Mouse (Mus musculus) olfactory bulb, adult 2 months (tissue): ENCODE data around the gene Haus6. TPM values are rescaled to one million over a fixed set of nuclear protein-coding genes. Genes with fewer than 3 reads are reported as not detected.

Source experiments
- H3K27ac ChIP-seq: fragments of 200-500 bp; 2 replicates; pipeline ENCODE4 v1.5.1; 2012; ENCODE audit warnings: low read depth, low read length; ENCODE audit not compliant: insufficient read depth
- H3K4me1 ChIP-seq: fragments of 200-500 bp; 2 replicates; pipeline ENCODE4 v1.6.1; 2012; ENCODE audit warnings: low read length; ENCODE audit not compliant: control insufficient read depth, insufficient read depth
- H3K4me3 ChIP-seq: fragments of 200-500 bp; 2 replicates; pipeline ENCODE4 v1.5.1; 2012; ENCODE audit warnings: mild to moderate bottlenecking, low read depth, low read length, moderate library complexity; ENCODE audit not compliant: insufficient read depth
- CTCF ChIP-seq: fragments of 200-500 bp; IDR thresholded peaks from 2 replicates; pipeline ENCODE4 v1.5.1; 2012; ENCODE audit warnings: low read depth, mild to moderate bottlenecking, low read length, moderate library complexity; ENCODE audit not compliant: insufficient read depth
- POLR2A ChIP-seq: fragments of 200-500 bp; IDR thresholded peaks from 2 replicates; pipeline ENCODE4 v1.6.1; 2012; ENCODE audit warnings: mild to moderate bottlenecking, low read depth, low read length, moderate library complexity; ENCODE audit not compliant: insufficient read depth
- WGBS: fragments of 180-500 bp; shearing (Covaris S2); methylation state at CpG from one replicate; pipeline ENCODE4 v1.1.7; 2018; 5-methylcytosine and 5-hydroxymethylcytosine counted together
- polyA plus RNA-seq: library from polyadenylated mRNA; stranded (reverse); fragments of >200 nt; gene quantifications from 2 replicates; pipeline ENCODE4 v1.2.4, GENCODE M21; 2012; ENCODE audit warnings: low replicate concordance; ENCODE audit not compliant: missing spikeins, insufficient read depth, insufficient read length

Gene Haus6
- polyA plus RNA-seq, 1 experiment = not detected

GRCm38 (mm10) chr4:86576120-86576541 is 35.7 kb downstream of the Haus6 start:
- peak overlapping the region; percentile 9; the same call in 1 of the 2 replicates for H3K27ac ChIP-seq
- TF ChIP-seq CTCF (no peak), POLR2A (no peak)
- no peaks in the 10 kb centered on the region for H3K4me1 ChIP-seq
- peak overlapping the region; percentile 67 for H3K4me3 ChIP-seq
- WGBS = under 1% methylated on average over 20 of the region's 20 CpGs

- H3K4me1 ChIP-seq = no peaks in the 10 kb centered on the region
- peak within 1 kb of the TSS; percentile 67 for H3K4me3 ChIP-seq
- peak within 1 kb of the TSS; percentile 91 for H3K27ac ChIP-seq
- TF ChIP-seq POLR2A (peak; percentile 85), CTCF (peak; percentile 98)
- under 1% methylated on average over 53 of the region's 53 CpGs for WGBS
These were observed 36.4 kb downstream of the Haus6 start, which contains the start of gene Rraga for GRCm38 (mm10) chr4:86575283-86575983. Gene Rraga (plus strand): TSS chr4:86575668.

GRCm38 (mm10) chr4:86574939-86575282 is 36.9 kb downstream of the Haus6 start:
- Histone ChIP-seq H3K4me3 (peak overlapping the region; percentile 67; the same call in 1 of the 2 replicates), H3K4me1 (no peaks in the 10 kb centered on the region), H3K27ac (peak overlapping the region; percentile 91)
- 5% methylated on average over 6 of the region's 6 CpGs for WGBS
- TF ChIP-seq POLR2A (no peak), CTCF (no peak)

GRCm38 (mm10) chr4:86561061-86561460 is 50.8 kb downstream of the Haus6 start:
- TF ChIP-seq POLR2A (no peak), CTCF (no peak)
- 96% methylated on average over 3 of the region's 3 CpGs for WGBS
- H3K4me3 ChIP-seq = no peak overlapping the region
- H3K27ac ChIP-seq = no peak overlapping the region
- H3K4me1 ChIP-seq = no peaks in the 10 kb centered on the region

GRCm38 (mm10) chr4:86559006-86559405 is 52.8 kb downstream of the Haus6 start:
- no peak for TF ChIP-seq CTCF
- no peak for TF ChIP-seq POLR2A
- H3K27ac ChIP-seq = no peak overlapping the region
- no peak overlapping the region for H3K4me3 ChIP-seq
- no peaks in the 10 kb centered on the region for H3K4me1 ChIP-seq
- WGBS = 82% methylated on average over 4 of the region's 4 CpGs

- Histone ChIP-seq H3K4me3 (no peak within 1 kb of the TSS), H3K27ac (no peak within 1 kb of the TSS), H3K4me1 (no peaks in the 10 kb centered on the region)
- no peak for TF ChIP-seq POLR2A
- no peak for TF ChIP-seq CTCF
- WGBS = 97% methylated on average over 7 of the region's 7 CpGs
These were observed 53.6 kb downstream of the Haus6 start, which contains the start of gene Saxo1 for GRCm38 (mm10) chr4:86558228-86558627. Gene Saxo1 (minus strand): TSS chr4:86558328.

GRCm38 (mm10) chr4:86557371-86557770 is 54.5 kb downstream of the Haus6 start:
- no peak overlapping the region for H3K4me3 ChIP-seq
- no peaks in the 10 kb centered on the region for H3K4me1 ChIP-seq
- no peak for TF ChIP-seq CTCF
- no peak for TF ChIP-seq POLR2A
- H3K27ac ChIP-seq = no peak overlapping the region
- 57% methylated on average over 7 of the region's 7 CpGs for WGBS

- Histone ChIP-seq H3K4me1 (no peaks in the 10 kb centered on the region), H3K27ac (no peak overlapping the region), H3K4me3 (no peak overlapping the region)
- TF ChIP-seq CTCF = no peak
- TF ChIP-seq POLR2A = no peak
- 28% methylated on average over 6 of the region's 6 CpGs for WGBS
These were observed 56.7 kb downstream of the Haus6 start for GRCm38 (mm10) chr4:86555035-86555707.

GRCm38 (mm10) chr4:86548332-86548731 is 63.5 kb downstream of the Haus6 start:
- peaks cover 6% of the 10 kb centered on the region for H3K4me1 ChIP-seq
- H3K27ac ChIP-seq = no peak overlapping the region
- 89% methylated on average over 9 of the region's 9 CpGs for WGBS
- H3K4me3 ChIP-seq = no peak overlapping the region
- TF ChIP-seq POLR2A = no peak
- no peak for TF ChIP-seq CTCF
